Mouse (Mus musculus): ENCODE measurements around the gene Morf4l1. TPM values are rescaled to one million over a fixed set of nuclear protein-coding genes. Genes with fewer than 3 reads are reported as not detected.

The Morf4l1 gene
- polyA plus RNA-seq, 2 experiments = 96.7 to 128 TPM

DNA sequence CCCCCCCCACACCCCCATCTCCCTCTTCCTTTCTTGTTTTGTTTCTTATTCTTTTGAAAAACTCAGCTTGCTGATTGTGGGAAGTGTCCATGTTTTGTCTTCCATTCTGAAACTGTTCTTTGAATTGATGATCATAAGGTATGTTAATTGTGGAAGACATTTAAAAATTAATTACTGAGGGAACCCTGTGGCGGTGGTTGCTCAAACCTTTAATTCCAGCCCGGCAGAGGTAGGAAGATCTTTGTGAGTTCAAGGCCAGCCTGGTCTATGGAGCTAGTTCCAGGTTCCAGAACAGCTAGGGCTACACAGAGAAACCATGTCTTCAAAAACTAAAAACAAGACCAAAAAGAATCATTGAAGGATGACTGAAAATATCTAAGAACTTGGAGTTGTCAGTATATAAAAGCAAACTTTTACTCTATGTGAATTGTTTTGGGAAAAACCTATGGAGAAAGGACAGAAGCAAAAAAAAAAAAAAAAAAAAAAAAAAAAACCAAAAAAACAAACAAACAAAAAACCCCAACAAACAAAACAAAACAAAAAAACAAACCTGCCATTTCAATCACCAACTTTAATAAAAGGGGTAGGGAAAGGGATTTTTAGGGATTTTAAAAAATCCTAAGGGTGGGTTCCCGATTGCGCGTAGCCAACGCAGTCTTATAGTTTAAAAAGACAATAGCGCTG, 11.0 kb upstream of the Morf4l1 start:
- 0 out of 2 replicates have a peak, but pooled peaks have one; percentile 11 for ATAC-seq (ENCODE audit: insufficient read depth)
- Histone ChIP-seq H3K9ac (replicated peaks) (peak overlapping the region; percentile 66), H3K27ac (peak overlapping the region; percentile 50; the same call in 1 of the 2 replicates), H3K27me3 (ENCODE audit: control insufficient read depth, insufficient read depth, low read length) (no peaks in the 10 kb centered on the region), H3K4me1 (replicated peaks; ENCODE audit: control insufficient read depth in 2 of 2, insufficient read depth in 2 of 2, low read length in 1 of 2) (peaks cover 4% of the 10 kb centered on the region in 2 experiments; a peak in 2 of 4 replicates), H3K36me3 (replicated peaks; ENCODE audit: control insufficient read depth, insufficient read depth, low read depth) (no peaks in the 10 kb centered on the region), H3K4me2 (ENCODE audit: low read depth) (peak overlapping the region; percentile 80), H3K4me3 (ENCODE audit: insufficient read depth in 1 of 2, low read depth in 2 of 2, low read length in 2 of 2) (peak overlapping the region; percentile 48 to 58), H3K9me3 (ENCODE audit: control insufficient read depth, low read length) (no peaks in the 10 kb centered on the region)
- TF ChIP-seq CTCF (IDR thresholded peaks at IDR 0.05; ENCODE audit: low read depth) (no peak), EP300 (IDR thresholded peaks at IDR 0.05; ENCODE audit: low read depth) (no peak)
- WGBS (ENCODE audit: insufficient replicate concordance) = 20% methylated on average over 7 of the region's 7 CpGs
- no peak for DNase-seq (ENCODE audit: low read depth in 3 of 3, low spot score in 3 of 3)

DNA sequence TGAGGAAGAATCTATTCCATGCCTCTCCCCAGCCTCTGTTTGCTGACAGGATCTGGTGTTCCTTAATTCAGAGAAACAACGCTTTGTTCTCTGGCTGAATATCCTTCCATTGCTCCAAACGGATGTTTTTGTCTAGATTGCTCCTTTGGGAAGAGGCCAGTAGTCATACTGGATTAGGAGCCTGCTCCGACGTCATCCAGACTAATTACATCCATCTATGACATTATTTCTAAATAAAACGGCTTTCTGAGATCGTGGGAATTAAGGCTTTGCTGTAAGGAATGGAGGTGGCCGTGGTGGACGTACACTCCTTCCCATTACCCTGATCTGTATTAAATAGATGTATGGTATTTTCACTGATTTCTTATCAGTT, 10.3 kb upstream of the Morf4l1 start:
- no peaks in the 10 kb centered on the region for H3K36me3 ChIP-seq (replicated peaks; ENCODE audit: control insufficient read depth, insufficient read depth, low read depth)
- no peak for TF ChIP-seq CTCF (IDR thresholded peaks at IDR 0.05; ENCODE audit: low read depth)
- no peak for TF ChIP-seq EP300 (IDR thresholded peaks at IDR 0.05; ENCODE audit: low read depth)
- no peak overlapping the region for H3K27ac ChIP-seq
- no peak overlapping the region for H3K9ac ChIP-seq (replicated peaks)
- no peak overlapping the region for H3K4me2 ChIP-seq (ENCODE audit: low read depth)
- DNase-seq (ENCODE audit: low read depth in 3 of 3, low spot score in 3 of 3) (no peak), ATAC-seq (ENCODE audit: insufficient read depth) (no peak)
- H3K27me3 ChIP-seq (ENCODE audit: control insufficient read depth, insufficient read depth, low read length) = no peaks in the 10 kb centered on the region
- H3K4me1 ChIP-seq (replicated peaks; ENCODE audit: control insufficient read depth in 2 of 2, insufficient read depth in 2 of 2, low read length in 1 of 2) = peaks cover 4% of the 10 kb centered on the region in 2 experiments; a peak in 2 of 4 replicates
- WGBS (ENCODE audit: insufficient replicate concordance) = 52% methylated on average over 8 of the region's 8 CpGs
- H3K9me3 ChIP-seq (ENCODE audit: control insufficient read depth, low read length) = no peaks in the 10 kb centered on the region
- no peak overlapping the region for H3K4me3 ChIP-seq (ENCODE audit: insufficient read depth in 1 of 2, low read depth in 2 of 2, low read length in 2 of 2)

DNA sequence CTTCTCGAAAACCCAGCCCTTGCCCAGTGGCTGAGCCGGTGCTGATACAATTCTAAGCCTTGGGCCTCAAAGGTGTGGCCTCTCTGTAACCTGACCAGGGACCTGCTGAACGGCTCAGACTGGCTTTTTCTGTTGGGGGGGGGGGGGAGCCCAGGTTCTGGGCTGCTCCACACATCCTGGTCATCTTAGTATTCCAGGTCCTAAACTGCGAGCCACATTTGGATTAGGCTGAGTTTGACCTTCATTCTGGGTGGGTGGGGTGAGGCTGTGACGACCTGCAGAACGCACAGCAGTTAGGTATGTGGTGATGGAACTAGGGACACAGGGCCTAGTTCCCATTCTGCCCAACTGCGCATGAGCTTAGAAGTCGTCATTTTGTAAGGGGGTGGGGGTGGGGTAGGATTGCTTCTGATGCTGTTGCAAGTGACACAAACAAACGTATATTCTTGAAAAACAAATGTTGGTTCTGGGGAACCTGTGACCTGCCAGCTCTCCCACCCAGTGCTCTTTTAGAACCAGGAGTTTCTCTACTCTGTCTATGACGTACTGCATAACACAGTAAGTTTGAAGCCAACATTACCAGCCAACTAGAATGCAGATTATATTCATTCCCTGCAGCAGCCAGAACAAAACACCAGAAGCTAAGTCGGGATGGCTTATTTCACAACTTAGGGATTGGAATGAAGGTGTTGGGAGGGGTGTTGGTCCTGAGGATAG, 9.7 kb upstream of the Morf4l1 start:
- H3K27ac ChIP-seq = no peak overlapping the region
- no peak overlapping the region for H3K4me3 ChIP-seq (ENCODE audit: insufficient read depth in 1 of 2, low read depth in 2 of 2, low read length in 2 of 2)
- no peaks in the 10 kb centered on the region for H3K27me3 ChIP-seq (ENCODE audit: control insufficient read depth, insufficient read depth, low read length)
- H3K4me1 ChIP-seq (replicated peaks; ENCODE audit: control insufficient read depth in 2 of 2, insufficient read depth in 2 of 2, low read length in 1 of 2) = peaks cover 4% of the 10 kb centered on the region in 2 experiments; a peak in 2 of 4 replicates
- 55% methylated on average over 11 of the region's 11 CpGs for WGBS (ENCODE audit: insufficient replicate concordance)
- H3K9ac ChIP-seq (replicated peaks) = no peak overlapping the region
- H3K36me3 ChIP-seq (replicated peaks; ENCODE audit: control insufficient read depth, insufficient read depth, low read depth) = no peaks in the 10 kb centered on the region
- DNase-seq (ENCODE audit: low read depth in 3 of 3, low spot score in 3 of 3) (no peak), ATAC-seq (ENCODE audit: insufficient read depth) (no peak)
- H3K9me3 ChIP-seq (ENCODE audit: control insufficient read depth, low read length) = no peaks in the 10 kb centered on the region
- no peak overlapping the region for H3K4me2 ChIP-seq (ENCODE audit: low read depth)
- TF ChIP-seq CTCF (IDR thresholded peaks at IDR 0.05; ENCODE audit: low read depth) (no peak), EP300 (IDR thresholded peaks at IDR 0.05; ENCODE audit: low read depth) (no peak)

DNA sequence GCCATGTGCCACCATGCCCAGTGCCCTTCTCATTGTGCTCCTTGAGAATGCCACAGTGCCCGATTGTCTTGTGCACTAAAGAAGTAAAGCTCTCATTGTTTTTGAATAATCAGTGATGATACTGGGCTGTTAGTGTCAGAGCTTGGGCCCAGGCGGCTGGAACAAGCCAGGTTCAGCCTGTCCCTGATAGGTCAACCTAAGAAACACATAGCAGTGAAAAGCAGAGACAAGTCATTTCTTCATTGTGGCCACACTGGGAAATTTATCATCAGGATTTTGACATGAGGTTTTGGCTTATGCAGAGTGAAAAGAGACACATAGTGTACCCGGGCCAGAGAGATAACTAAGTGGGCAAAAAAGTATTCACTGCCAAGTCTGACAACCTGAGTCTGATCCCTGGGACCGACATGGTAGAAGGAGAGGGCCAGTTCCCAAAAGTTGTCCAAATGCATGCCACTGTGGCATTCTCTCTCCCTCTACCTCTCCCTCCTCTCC, 7.7 kb upstream of the Morf4l1 start:
- H3K4me1 ChIP-seq (replicated peaks; ENCODE audit: control insufficient read depth in 2 of 2, insufficient read depth in 2 of 2, low read length in 1 of 2) = peaks cover 4% of the 10 kb centered on the region in 2 experiments; a peak in 2 of 4 replicates
- no peak overlapping the region for H3K4me3 ChIP-seq (ENCODE audit: insufficient read depth in 1 of 2, low read depth in 2 of 2, low read length in 2 of 2)
- H3K4me2 ChIP-seq (ENCODE audit: low read depth) = no peak overlapping the region
- H3K9ac ChIP-seq (replicated peaks) = no peak overlapping the region
- H3K27me3 ChIP-seq (ENCODE audit: control insufficient read depth, insufficient read depth, low read length) = no peaks in the 10 kb centered on the region
- H3K27ac ChIP-seq = no peak overlapping the region
- 45% methylated on average over 4 of the region's 4 CpGs for WGBS (ENCODE audit: insufficient replicate concordance)
- ATAC-seq (ENCODE audit: insufficient read depth) (no peak), DNase-seq (ENCODE audit: low read depth in 3 of 3, low spot score in 3 of 3) (no peak)
- TF ChIP-seq EP300 (IDR thresholded peaks at IDR 0.05; ENCODE audit: low read depth) (no peak), CTCF (IDR thresholded peaks at IDR 0.05; ENCODE audit: low read depth) (no peak)
- no peaks in the 10 kb centered on the region for H3K36me3 ChIP-seq (replicated peaks; ENCODE audit: control insufficient read depth, insufficient read depth, low read depth)
- H3K9me3 ChIP-seq (ENCODE audit: control insufficient read depth, low read length) = no peaks in the 10 kb centered on the region

DNA sequence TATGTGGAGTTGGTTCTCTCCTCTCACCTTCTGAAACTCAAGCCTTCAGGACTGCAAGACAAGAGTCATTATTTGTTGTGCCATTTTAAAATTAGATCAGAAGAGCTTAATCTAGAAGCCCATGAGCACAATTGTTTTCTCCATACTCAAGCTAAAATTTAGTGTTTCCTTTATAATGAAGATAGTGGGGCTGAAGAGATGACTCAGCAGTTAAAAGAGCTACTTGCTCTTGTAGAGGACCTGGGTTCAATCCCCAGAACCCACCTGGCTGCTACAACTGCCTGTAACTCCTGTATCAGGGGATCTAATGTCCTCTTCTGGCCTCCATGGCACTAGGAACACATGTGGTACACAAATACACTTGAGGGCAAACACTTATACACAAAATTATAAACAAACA, 2.7 kb upstream of the Morf4l1 start:
- H3K9ac ChIP-seq (replicated peaks) = no peak overlapping the region
- no peaks in the 10 kb centered on the region for H3K9me3 ChIP-seq (ENCODE audit: control insufficient read depth, low read length)
- no peak overlapping the region for H3K27ac ChIP-seq
- H3K4me2 ChIP-seq (ENCODE audit: low read depth) = no peak overlapping the region
- no peak overlapping the region for H3K4me3 ChIP-seq (ENCODE audit: insufficient read depth in 1 of 2, low read depth in 2 of 2, low read length in 2 of 2)
- DNase-seq (ENCODE audit: low read depth in 3 of 3, low spot score in 3 of 3) (no peak), ATAC-seq (ENCODE audit: insufficient read depth) (no peak)
- no peak for TF ChIP-seq EP300 (IDR thresholded peaks at IDR 0.05; ENCODE audit: low read depth)
- H3K36me3 ChIP-seq (replicated peaks; ENCODE audit: control insufficient read depth, insufficient read depth, low read depth) = no peaks in the 10 kb centered on the region
- H3K4me1 ChIP-seq (replicated peaks; ENCODE audit: control insufficient read depth in 2 of 2, insufficient read depth in 2 of 2, low read length in 1 of 2) = peaks cover 7 to 14% of the 10 kb centered on the region in 2 experiments
- no peaks in the 10 kb centered on the region for H3K27me3 ChIP-seq (ENCODE audit: control insufficient read depth, insufficient read depth, low read length)

Measured in liver, embryonic 14.5 days (tissue).